ENCODE assay signal across 8 mouse cellular contexts in the genomic region with DNA sequence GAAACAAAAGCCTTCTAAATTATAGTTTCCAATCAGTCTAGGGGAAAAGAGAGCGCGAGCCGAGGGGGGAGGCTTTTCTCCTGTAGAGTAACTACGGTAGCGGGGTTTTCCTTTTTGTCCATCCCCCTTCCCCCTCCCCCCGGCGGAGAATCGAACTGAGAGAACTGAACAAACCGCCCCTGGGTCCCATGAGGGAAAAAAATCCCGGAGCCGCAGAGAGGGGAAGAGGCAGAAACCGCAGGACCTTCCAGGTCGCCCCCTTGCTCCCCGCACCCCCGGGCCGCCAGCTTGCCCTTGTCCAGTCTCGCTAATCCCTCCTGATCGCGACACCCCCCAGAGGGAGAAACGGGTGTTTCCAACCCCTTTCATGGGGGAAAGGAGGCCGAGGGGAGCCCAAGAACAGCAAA. TPM values are rescaled to one million over a fixed set of nuclear protein-coding genes. Genes with fewer than 3 reads are reported as not detected.
DNase-seq lines count a peak whose midpoint lies in the region; ATAC-seq lines count a peak whose summit lies in the region.

No protein-coding gene starts in this region.

- H3K4me2 ChIP-seq in limb, embryonic 13.5 days (replicated peaks): peak overlapping the region; percentile 93
- H3K4me2 ChIP-seq in midbrain, embryonic 15.5 days: peak overlapping the region; percentile 86
- peak overlapping the region; percentile 96 for H3K4me2 ChIP-seq in stomach, embryonic 16.5 days (ENCODE audit: low read depth, low read length)

- H3K27me3 ChIP-seq in limb, embryonic 13.5 days: no peaks in the 10 kb centered on the region
- no peaks in the 10 kb centered on the region for H3K27me3 ChIP-seq in midbrain, embryonic 15.5 days (replicated peaks)
- no peaks in the 10 kb centered on the region for H3K27me3 ChIP-seq in stomach, embryonic 16.5 days (ENCODE audit: control insufficient read depth, insufficient read depth, low read length)

- H3K4me1 ChIP-seq in limb, embryonic 13.5 days: peaks cover 31% of the 10 kb centered on the region
- H3K4me1 ChIP-seq in midbrain, embryonic 15.5 days: peaks cover 22% of the 10 kb centered on the region
- H3K4me1 ChIP-seq in stomach, embryonic 16.5 days (ENCODE audit: control insufficient read depth, insufficient read depth, low read length): peaks cover 16% of the 10 kb centered on the region

- peak; percentile 33 for DNase-seq in right cerebral cortex, adult 18-20 months
- DNase-seq in right cerebral cortex, postnatal 36 days (ENCODE audit: low spot score in 2 of 2): no peak
- peak; percentile 62 for DNase-seq in embryo, embryonic 11 days
- DNase-seq in kidney, adult 11 months: peak; percentile 47

- WGBS in limb, embryonic 13.5 days: 0% methylated on average over 21 of the region's 21 CpGs
- 1% methylated on average over 21 of the region's 21 CpGs for WGBS in midbrain, embryonic 15.5 days
- 0% methylated on average over 18 of the region's 21 CpGs for WGBS in stomach, embryonic 16.5 days

- H3K36me3 ChIP-seq in limb, embryonic 13.5 days: no peaks in the 10 kb centered on the region
- no peaks in the 10 kb centered on the region for H3K36me3 ChIP-seq in midbrain, embryonic 15.5 days (replicated peaks)
- no peaks in the 10 kb centered on the region for H3K36me3 ChIP-seq in stomach, embryonic 16.5 days (ENCODE audit: control insufficient read depth, insufficient read depth, low read length)

- no peaks in the 10 kb centered on the region for H3K9me3 ChIP-seq in limb, embryonic 13.5 days
- no peaks in the 10 kb centered on the region for H3K9me3 ChIP-seq in midbrain, embryonic 15.5 days
- H3K9me3 ChIP-seq in stomach, embryonic 16.5 days (replicated peaks; ENCODE audit: control insufficient read depth, low read length): no peaks in the 10 kb centered on the region

- H3K9ac ChIP-seq in limb, embryonic 13.5 days: peak overlapping the region; percentile 84
- peak overlapping the region; percentile 93 for H3K9ac ChIP-seq in midbrain, embryonic 15.5 days
- H3K9ac ChIP-seq in stomach, embryonic 16.5 days (ENCODE audit: low read length): peak overlapping the region; percentile 85

- peak; percentile 14 for ATAC-seq in granulocyte monocyte progenitor cell, adult 5-6 weeks (replicated peaks; ENCODE audit: poor library complexity, severe bottlenecking)
- no peak for ATAC-seq in limb, embryonic 13.5 days (ENCODE audit: low FRiP score, low read depth)
- ATAC-seq in midbrain, embryonic 15.5 days (replicated peaks): peak; percentile 10
- ATAC-seq in stomach, embryonic 16.5 days (ENCODE audit: insufficient read depth, low FRiP score): no peak

- peak overlapping the region; percentile 84 for H3K4me3 ChIP-seq in limb, embryonic 13.5 days
- H3K4me3 ChIP-seq in midbrain, embryonic 15.5 days: peak overlapping the region; percentile 98
- peak overlapping the region; percentile 87 for H3K4me3 ChIP-seq in stomach, embryonic 16.5 days (replicated peaks; ENCODE audit: low read length)

- H3K27ac ChIP-seq in limb, embryonic 13.5 days: peak overlapping the region; percentile 44; the same call in 1 of the 2 replicates
- H3K27ac ChIP-seq in midbrain, embryonic 15.5 days: peak overlapping the region; percentile 93
- H3K27ac ChIP-seq in stomach, embryonic 16.5 days (ENCODE audit: low read length): peak overlapping the region; percentile 60

RNA-seq across cellular contexts. Expression of a gene that starts 0.9 kb away (rescaled TPM):
- total RNA-seq in granulocyte monocyte progenitor cell, adult 5-6 weeks (2014; fragmentation: Nextera tagmentation): 4.3 and 9.2 TPM in 2 replicates
- total RNA-seq in granulocyte monocyte progenitor cell, adult 5-6 weeks (2017): 6.7 and 7.6 TPM in 2 replicates
- polyA plus RNA-seq in limb, embryonic 13.5 days (2015; fragmentation: Nextera tagmentation; extraction: Ambion mirVana): 2.3 and 2.4 TPM in 2 replicates
- polyA plus RNA-seq in midbrain, embryonic 15.5 days (2015; fragmentation: Nextera tagmentation; extraction: Ambion mirVana): 16.5 and 17.3 TPM in 2 replicates
- polyA plus RNA-seq in stomach, embryonic 16.5 days (2015; fragmentation: Nextera tagmentation; extraction: Ambion mirVana): 5.3 and 5.8 TPM in 2 replicates

Comparison
In these comparisons a context has a peak if more than half of its experiments do, and no peak if none do; other contexts are left out.
1. DNase-seq: peak in right cerebral cortex, adult 18-20 months (single experiment), embryo, embryonic 11 days (single experiment) and kidney, adult 11 months (single experiment); none in right cerebral cortex, postnatal 36 days (0 of 2).
2. ATAC-seq: peak in granulocyte monocyte progenitor cell, adult 5-6 weeks (single experiment) and midbrain, embryonic 15.5 days (single experiment); none in limb, embryonic 13.5 days (single experiment) and stomach, embryonic 16.5 days (single experiment).
3. Peak in every context shown above with its lines, with median percentiles within 50 percentile points of each other: H3K27ac ChIP-seq, H3K4me2 ChIP-seq, H3K4me3 ChIP-seq and H3K9ac ChIP-seq.